Mouse (Mus musculus) liver, adult 2 months (tissue): ENCODE measurements around the gene Ehbp1. TPM values are rescaled to one million over a fixed set of nuclear protein-coding genes. Genes with fewer than 3 reads are reported as not detected.

Source experiments
- DNase-seq: peaks from one replicate; pipeline ENCODE4 v3.0.0-alpha.2; 2011; ENCODE audit warnings: low read depth, low spot score; ENCODE audit errors: extremely low read depth
- H3K27ac ChIP-seq: fragments of 200-500 bp; replicated peaks from 2 replicates; pipeline ENCODE4 v1.5.1; 2012; ENCODE audit warnings: low read depth, mild to moderate bottlenecking, control low read depth, inconsistent platforms, low read length; ENCODE audit not compliant: insufficient read depth
- H3K27me3 ChIP-seq: fragments of 200-500 bp; 2 replicates; pipeline ENCODE4 v1.6.1; 2012; ENCODE audit warnings: mild to moderate bottlenecking, moderate library complexity, low read length, inconsistent platforms; ENCODE audit not compliant: control insufficient read depth, insufficient read depth
- H3K36me3 ChIP-seq: fragments of 200-500 bp; 2 replicates; pipeline ENCODE4 v1.6.1; 2012; ENCODE audit warnings: low read length, inconsistent platforms; ENCODE audit not compliant: control insufficient read depth, insufficient read depth
- H3K4me1 ChIP-seq: fragments of 200-500 bp; 2 replicates; pipeline ENCODE4 v1.6.1; 2011; ENCODE audit warnings: low read length; ENCODE audit not compliant: control insufficient read depth, insufficient read depth
- H3K4me3 ChIP-seq: fragments of 200-500 bp; 2 replicates; pipeline ENCODE4 v1.5.1; 2011; ENCODE audit warnings: low read depth, mild to moderate bottlenecking, control low read depth, low read length, moderate library complexity; ENCODE audit not compliant: insufficient read depth
- H3K79me2 ChIP-seq: fragments of 200-500 bp; 2 replicates; pipeline ENCODE4 v1.6.1; 2012; ENCODE audit warnings: inconsistent platforms, mild to moderate bottlenecking, low read length, moderate library complexity; ENCODE audit not compliant: control insufficient read depth, insufficient read depth
- H3K9ac ChIP-seq: fragments of 200-500 bp; 2 replicates; pipeline ENCODE4 v1.6.1; 2012; ENCODE audit warnings: low read depth, mild to moderate bottlenecking, control low read depth, inconsistent platforms, low read length
- CTCF ChIP-seq: fragments of 200-500 bp; IDR thresholded peaks from 2 replicates; pipeline ENCODE4 v1.5.1; 2011; ENCODE audit warnings: low read depth, low read length, control low read depth
- POLR2A ChIP-seq: fragments of 200-500 bp; IDR thresholded peaks from 2 replicates; pipeline ENCODE4 v1.6.1; 2011; ENCODE audit warnings: low read length, control low read depth; ENCODE audit not compliant: insufficient read depth; ENCODE audit errors: extremely low read depth
- WGBS: fragments of 180-500 bp; shearing (Covaris S2); methylation state at CpG from one replicate; pipeline ENCODE4 v1.1.7; 2018; 5-methylcytosine and 5-hydroxymethylcytosine counted together
- polyA plus RNA-seq: library from polyadenylated mRNA; depleted of rRNA; stranded (reverse); fragments of >200 nt; gene quantifications from 2 replicates; pipeline ENCODE4 v1.2.3, GENCODE M21; 2012
- total RNA-seq: library from RNA; depleted of rRNA; stranded (reverse); fragments of >200 nt; gene quantifications from 2 replicates; pipeline ENCODE4 v1.2.3, GENCODE M21; 2014

Ehbp1 gene
- total and polyA plus RNA-seq, 2 experiments: 1.3 to 9.5 TPM

DNA sequence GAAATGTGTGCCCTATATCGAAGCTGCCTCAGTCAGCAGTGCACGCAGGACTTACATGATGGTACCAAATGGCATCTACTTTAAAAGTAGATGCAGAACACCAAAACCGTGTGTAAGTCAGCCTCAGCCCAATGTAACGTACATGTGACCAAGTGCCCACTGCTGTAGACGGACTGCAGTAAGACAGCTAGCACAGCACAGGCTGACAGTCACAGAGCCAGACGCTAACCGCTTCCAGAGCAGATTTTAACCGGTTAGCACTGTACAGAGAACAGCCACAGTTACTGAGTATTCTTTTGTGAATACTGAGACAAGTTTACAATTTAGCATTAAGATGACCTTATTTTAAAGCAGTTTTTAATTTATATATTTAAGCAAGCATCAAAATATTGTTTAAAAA lies 141.0 kb downstream of the Ehbp1 start:
- Histone ChIP-seq H3K27me3 (no peaks in the 10 kb centered on the region), H3K9ac (no peak overlapping the region), H3K4me3 (no peak overlapping the region), H3K79me2 (no peaks in the 10 kb centered on the region; the same call in 1 of the 2 replicates), H3K27ac (no peak overlapping the region), H3K36me3 (no peaks in the 10 kb centered on the region), H3K4me1 (peaks cover 18% of the 10 kb centered on the region; the same call in 1 of the 2 replicates)
- no peak for DNase-seq
- TF ChIP-seq POLR2A (no peak), CTCF (no peak)
- WGBS: 96% methylated on average over 8 of the region's 8 CpGs

DNA sequence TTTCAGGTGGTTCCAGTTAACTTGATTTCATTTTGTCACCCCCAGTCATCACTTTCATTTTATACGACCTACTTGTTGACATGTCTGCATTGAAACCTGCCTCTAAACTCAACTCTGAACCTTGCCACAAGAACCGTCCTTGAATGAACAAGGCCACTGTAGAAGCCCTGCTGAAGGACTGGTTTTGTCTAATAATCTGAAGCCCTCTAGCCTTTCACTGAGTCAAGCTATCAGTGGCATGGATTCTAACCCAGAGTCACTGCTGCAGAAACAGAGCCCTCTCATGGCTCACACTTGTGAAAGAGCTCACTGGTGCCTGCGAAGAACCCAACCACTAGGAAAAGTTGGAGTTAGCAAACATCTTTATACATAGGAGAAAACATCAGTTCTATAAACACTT lies 142.2 kb downstream of the Ehbp1 start:
- Histone ChIP-seq H3K9ac (no peak overlapping the region), H3K4me1 (peaks cover 22% of the 10 kb centered on the region; the same call in 1 of the 2 replicates), H3K4me3 (no peak overlapping the region), H3K36me3 (no peaks in the 10 kb centered on the region), H3K79me2 (no peaks in the 10 kb centered on the region; the same call in 1 of the 2 replicates), H3K27me3 (no peaks in the 10 kb centered on the region), H3K27ac (no peak overlapping the region)
- peak; percentile 31 for DNase-seq
- TF ChIP-seq CTCF: no peak
- TF ChIP-seq POLR2A: no peak
- WGBS: 53% methylated on average over 3 of the region's 3 CpGs

DNA sequence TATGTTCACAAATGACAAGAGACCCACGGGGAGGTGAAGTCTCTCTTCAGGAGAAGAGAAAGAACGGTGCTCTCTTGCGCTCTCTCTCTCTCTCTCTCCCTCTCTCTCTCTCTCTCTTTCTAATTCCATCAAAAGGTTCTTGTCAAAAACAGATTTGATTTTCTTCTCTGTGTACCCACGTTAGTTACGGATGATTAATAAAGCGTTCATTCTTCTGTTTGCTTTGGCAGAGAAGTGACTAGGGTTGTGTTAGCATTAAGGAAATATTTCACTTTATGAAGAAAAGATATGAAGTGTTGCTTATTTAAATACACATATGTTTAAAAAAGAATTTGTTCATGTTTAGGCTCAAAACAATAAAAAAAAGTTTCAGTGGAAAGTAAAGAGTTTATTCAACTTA lies 143.7 kb downstream of the Ehbp1 start:
- H3K4me3 ChIP-seq: no peak overlapping the region
- H3K36me3 ChIP-seq: no peaks in the 10 kb centered on the region
- no peaks in the 10 kb centered on the region; the same call in 1 of the 2 replicates for H3K79me2 ChIP-seq
- DNase-seq: peak; percentile 57
- 51% methylated on average over 6 of the region's 6 CpGs for WGBS
- peaks cover 19% of the 10 kb centered on the region; the same call in 1 of the 2 replicates for H3K4me1 ChIP-seq
- H3K27me3 ChIP-seq: no peaks in the 10 kb centered on the region
- TF ChIP-seq CTCF (no peak), POLR2A (no peak)
- no peak overlapping the region for H3K9ac ChIP-seq
- no peak overlapping the region for H3K27ac ChIP-seq

DNA sequence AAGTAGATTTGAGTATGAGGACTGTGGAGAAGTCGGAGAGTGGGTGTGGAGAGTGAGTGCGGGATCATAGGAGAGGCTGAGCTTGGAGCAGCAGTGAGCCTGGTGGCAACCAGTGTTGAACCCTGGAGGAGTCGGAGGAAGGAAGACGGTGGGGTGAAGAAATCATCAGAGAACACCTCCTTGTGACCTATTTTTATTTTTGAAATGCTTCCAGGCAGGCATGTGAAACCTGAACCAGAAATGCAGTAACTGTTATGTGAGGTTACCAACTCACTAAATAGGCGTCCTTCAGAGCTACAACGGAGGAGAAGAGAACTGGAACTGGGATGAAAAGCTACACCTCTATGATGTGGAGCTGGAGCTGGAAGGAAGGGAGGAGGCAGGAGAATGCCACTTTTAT lies 144.2 kb downstream of the Ehbp1 start:
- no peak overlapping the region for H3K27ac ChIP-seq
- no peak overlapping the region for H3K9ac ChIP-seq
- no peak for DNase-seq
- H3K4me3 ChIP-seq: no peak overlapping the region
- H3K36me3 ChIP-seq: no peaks in the 10 kb centered on the region
- no peaks in the 10 kb centered on the region; the same call in 1 of the 2 replicates for H3K79me2 ChIP-seq
- H3K4me1 ChIP-seq: peaks cover 15% of the 10 kb centered on the region; the same call in 1 of the 2 replicates
- TF ChIP-seq POLR2A (no peak), CTCF (no peak)
- WGBS: 81% methylated on average over 6 of the region's 6 CpGs
- no peaks in the 10 kb centered on the region for H3K27me3 ChIP-seq

DNA sequence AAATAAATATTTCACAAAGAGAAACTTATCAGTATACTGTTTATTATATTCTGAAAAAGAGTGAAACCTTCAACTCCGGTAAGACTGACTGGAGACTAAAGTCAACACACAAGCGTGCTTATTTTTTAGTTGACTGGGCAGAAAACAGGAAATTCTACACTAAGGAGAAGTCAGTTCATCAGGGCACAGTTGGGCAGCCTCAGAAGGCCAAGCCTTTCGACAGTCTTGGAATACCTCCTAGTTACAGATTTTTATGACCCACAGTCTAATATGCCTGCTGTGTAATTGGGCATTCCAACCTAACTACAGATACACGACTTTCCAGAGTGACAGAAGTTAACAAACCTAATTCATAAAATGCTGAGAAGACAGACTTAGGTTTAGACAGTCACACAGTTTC lies 145.3 kb downstream of the Ehbp1 start:
- Histone ChIP-seq H3K4me1 (peaks cover 14% of the 10 kb centered on the region; the same call in 1 of the 2 replicates), H3K36me3 (no peaks in the 10 kb centered on the region), H3K27me3 (no peaks in the 10 kb centered on the region), H3K79me2 (no peaks in the 10 kb centered on the region; the same call in 1 of the 2 replicates), H3K9ac (no peak overlapping the region), H3K27ac (0 out of 2 replicates have a peak overlapping the region, but pooled peaks have one; percentile 5), H3K4me3 (no peak overlapping the region)
- 16% methylated on average over 4 of the region's 4 CpGs for WGBS
- no peak for TF ChIP-seq CTCF
- no peak for TF ChIP-seq POLR2A
- peak; percentile 61 for DNase-seq

DNA sequence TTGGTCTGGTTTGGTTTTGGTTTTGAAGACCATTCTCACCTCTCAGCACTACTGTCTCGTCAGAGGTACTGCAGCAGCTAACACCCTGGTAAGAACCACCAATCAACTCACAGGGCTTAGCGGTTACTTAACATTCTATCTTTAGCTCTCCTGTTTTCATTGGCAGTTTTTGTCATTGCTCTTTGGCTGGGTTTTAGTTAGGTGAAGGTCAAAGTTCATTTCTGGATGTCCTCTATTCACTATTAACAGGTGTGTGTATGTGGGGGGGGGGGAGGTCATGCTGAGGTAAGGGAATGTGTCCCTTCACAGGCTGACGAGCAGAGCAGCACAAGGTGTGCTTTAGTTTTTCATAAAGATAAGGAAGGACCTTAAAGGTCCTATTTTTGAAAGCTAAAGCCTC lies 147.5 kb downstream of the Ehbp1 start:
- 21% methylated on average over 3 of the region's 3 CpGs for WGBS
- no peaks in the 10 kb centered on the region for H3K36me3 ChIP-seq
- DNase-seq: peak; percentile 98
- peak; percentile 2; the same call in 1 of the 2 replicates for TF ChIP-seq CTCF
- TF ChIP-seq POLR2A: no peak
- H3K4me1 ChIP-seq: peaks cover 14% of the 10 kb centered on the region; the same call in 1 of the 2 replicates
- H3K4me3 ChIP-seq: peak overlapping the region; percentile 12; the same call in 1 of the 2 replicates
- H3K79me2 ChIP-seq: no peaks in the 10 kb centered on the region; the same call in 1 of the 2 replicates
- peak overlapping the region; percentile 74 for H3K9ac ChIP-seq
- no peaks in the 10 kb centered on the region for H3K27me3 ChIP-seq
- peak overlapping the region; percentile 95 for H3K27ac ChIP-seq
